Mouse (Mus musculus) testis, adult 2 months (tissue): ENCODE results near the gene Slco1a5.
"Not testable (repeated sequence)": the region's sequence is repeated elsewhere in the genome, so short reads cannot be mapped to it uniquely, and the experiment has no call there.

ENCODE experiments used
- CTCF ChIP-seq: fragments of 200-500 bp; IDR thresholded peaks from 2 replicates; pipeline ENCODE4 v1.5.1; 2012; ENCODE audit warnings: low read depth, mild to moderate bottlenecking, inconsistent platforms, low read length, moderate library complexity; ENCODE audit not compliant: control insufficient read depth, insufficient read depth, insufficient replicate concordance
- POLR2A ChIP-seq: fragments of 200-500 bp; IDR thresholded peaks from 2 replicates; pipeline ENCODE4 v1.6.1; 2012; ENCODE audit warnings: low read depth, mild to moderate bottlenecking, inconsistent platforms, low read length, moderate library complexity; ENCODE audit not compliant: control insufficient read depth

DNA sequence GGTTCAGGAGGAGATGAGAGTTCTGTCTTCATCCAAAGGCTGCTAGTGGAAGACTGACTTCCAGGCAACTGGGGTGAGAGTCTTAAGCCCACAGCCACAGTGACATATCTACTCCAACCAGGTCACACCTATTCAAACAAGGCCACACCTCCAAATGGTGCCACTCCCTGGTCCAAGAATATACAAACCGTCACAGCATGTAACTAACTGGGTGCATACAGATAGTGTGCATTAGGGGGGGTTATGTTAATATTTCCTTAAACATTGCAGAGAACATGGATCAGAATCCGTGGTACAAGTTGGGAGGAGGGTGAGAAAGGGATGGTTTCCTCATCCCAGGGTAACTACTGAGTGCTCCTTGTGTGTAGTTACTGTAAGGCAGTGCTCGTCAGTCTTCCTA lies 29.3 kb upstream of the Slco1a5 start:
- TF ChIP-seq CTCF, POLR2A: not testable (repeated sequence)
